Mouse (Mus musculus) Muller cell, postnatal 12 days (primary cell): ENCODE measurements around the gene Ddo.

ENCODE experiments used
- DNase-seq: peaks from one replicate; pipeline ENCODE4 v3.0.0-alpha.2; 2015; ENCODE audit errors: inconsistent ontology term

The Ddo gene

DNA sequence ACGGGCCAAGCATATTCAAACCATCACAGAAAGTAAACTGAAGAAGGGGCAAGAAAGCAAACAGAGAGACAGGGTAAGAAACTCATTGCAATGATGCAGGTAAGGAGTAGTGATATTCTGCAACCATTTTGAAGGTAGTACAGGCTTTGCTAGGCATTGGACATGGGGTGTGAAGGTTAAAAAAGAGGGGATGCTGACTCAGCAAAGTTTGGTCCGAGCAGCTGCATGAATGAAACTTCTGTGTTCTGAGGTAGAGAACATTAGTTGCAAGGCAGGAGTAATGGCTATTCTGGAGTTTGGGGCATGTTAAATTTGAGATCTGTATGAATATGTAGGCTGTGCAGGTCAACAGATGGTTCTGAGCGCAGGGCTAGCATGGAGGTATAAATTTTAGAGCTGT, 35.5 kb downstream of the Ddo start:
- DNase-seq = no peak

- DNase-seq = no peak
Measured at GRCm38 (mm10) chr10:40666943-40667342, 37.1 kb downstream of the Ddo start.

- no peak for DNase-seq
Measured at GRCm38 (mm10) chr10:40668640-40669039, 38.8 kb downstream of the Ddo start.

DNA sequence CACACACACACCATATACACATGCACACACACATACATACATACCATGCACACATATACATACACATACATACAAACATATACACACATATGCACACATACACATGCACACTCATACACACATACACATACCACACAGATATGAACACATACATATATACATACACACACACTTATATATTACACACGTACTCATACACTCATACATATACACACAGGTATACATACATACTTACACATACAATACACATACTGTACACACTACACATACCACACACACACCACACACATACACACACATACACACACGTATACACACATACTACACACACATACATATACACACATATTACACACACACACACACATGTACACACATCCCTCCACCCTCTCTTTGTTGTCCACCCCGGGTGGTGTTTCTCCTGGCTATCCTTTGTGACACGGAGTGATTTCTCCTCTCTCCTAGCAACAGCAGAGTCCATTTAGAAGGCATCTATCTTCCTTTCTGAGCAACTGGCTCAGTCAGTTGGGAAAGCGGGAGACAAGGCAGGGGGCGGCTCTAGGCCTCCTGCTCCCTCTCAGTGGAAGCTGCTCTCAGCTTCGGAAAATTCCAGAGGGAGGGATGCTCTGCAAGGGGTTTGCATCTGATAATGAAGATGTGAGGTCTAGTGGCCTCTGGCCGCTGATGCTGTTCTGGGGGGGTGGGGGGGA, 42.9 kb downstream of the Ddo start:
- DNase-seq = no peak

- DNase-seq = no peak
Measured at GRCm38 (mm10) chr10:40673297-40673665, 43.5 kb downstream of the Ddo start.

GRCm38 (mm10) chr10:40674151-40674550, 44.3 kb downstream of the Ddo start:
- DNase-seq = no peak

- no peak for DNase-seq
Measured at GRCm38 (mm10) chr10:40675921-40676320, 46.1 kb downstream of the Ddo start.

DNA sequence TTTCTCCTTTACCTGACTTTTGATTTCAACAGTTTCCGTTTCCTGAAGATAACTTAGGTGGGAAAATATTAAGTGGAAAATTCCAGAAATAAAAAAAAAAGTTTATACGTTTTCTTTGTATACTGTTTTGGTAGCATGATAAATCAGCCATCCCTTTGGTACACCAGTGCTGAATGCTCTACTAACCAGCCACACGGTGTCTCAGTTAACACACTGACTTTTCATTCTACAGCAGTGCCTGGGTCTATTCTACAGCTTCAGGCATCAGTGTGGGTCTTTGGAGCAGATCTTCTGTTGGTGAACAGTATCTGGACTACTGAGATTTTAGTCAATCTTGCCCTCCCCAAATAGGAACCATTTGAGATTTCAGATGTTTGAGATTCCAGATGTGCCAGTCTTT, 48.7 kb downstream of the Ddo start:
- no peak for DNase-seq

DNA sequence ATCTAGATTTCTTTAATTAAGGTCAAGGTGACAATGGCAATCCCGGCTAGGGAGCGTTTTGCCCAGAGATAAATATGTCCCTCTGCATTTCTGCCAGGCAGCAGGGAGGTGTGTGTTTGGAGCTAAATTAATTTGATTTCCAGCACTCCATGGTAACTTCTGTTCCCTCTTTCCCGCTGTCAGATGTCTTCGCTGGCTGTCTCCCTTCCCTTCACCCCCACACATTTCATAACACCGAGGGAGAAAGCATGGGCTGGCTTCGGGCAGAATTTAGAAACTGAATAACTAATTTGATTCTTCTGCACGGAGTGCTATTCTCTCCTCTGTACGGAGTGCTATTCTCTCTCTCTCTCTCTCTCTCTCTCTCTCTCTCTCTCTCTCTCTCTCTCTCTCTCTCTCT, 52.7 kb downstream of the Ddo start:
- DNase-seq = no peak

- DNase-seq = peak; percentile 59
Measured at GRCm38 (mm10) chr10:40683092-40683867, 53.5 kb downstream of the Ddo start, which contains the start of gene Mettl24. Gene Mettl24 (plus strand): TSS chr10:40683282.

DNA sequence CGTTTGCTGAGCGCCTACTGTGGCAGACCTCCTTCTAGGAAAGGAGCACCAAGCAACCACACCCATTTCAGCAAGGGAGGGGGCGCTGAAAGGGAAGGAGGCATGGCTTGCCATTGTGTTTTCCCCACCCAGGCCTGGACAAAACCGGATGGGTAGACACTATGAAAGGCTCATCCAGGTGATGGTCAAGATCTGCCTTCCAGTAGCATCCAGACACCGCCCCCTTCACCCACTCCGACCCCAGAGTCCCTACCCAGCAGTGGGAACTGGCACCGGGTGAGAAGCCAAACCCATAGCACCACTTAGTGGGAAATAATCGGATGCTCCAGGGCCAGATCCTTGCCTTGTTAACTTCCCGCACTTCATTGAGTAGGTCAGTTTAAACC, 54.0 kb downstream of the Ddo start:
- DNase-seq = no peak

- DNase-seq = no peak
Measured at GRCm38 (mm10) chr10:40684326-40684725, 54.5 kb downstream of the Ddo start.

- DNase-seq = no peak
Measured at GRCm38 (mm10) chr10:40685641-40686040, 55.8 kb downstream of the Ddo start.

- no peak for DNase-seq
Measured at GRCm38 (mm10) chr10:40686976-40687375, 57.2 kb downstream of the Ddo start.

GRCm38 (mm10) chr10:40687407-40687806, 57.6 kb downstream of the Ddo start:
- DNase-seq = no peak

DNA sequence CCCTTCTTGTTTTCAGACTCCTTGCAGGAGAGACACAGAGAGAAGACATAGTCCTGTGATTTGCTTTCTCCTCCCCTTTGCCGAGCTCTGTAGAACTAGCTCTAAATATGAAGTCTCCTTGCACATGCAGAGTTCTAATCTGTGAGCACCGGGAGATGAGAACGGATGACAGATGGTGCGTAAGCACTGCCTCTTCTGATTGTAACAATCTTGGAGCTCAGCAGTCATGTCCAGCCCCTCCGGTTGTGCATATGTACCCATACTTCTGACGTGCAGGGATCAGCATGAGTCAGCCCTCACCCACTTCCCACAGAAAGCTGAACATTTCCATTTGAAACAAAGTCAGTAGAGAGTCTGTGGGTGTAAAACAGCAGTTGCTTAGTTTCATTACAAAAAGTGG, 58.5 kb downstream of the Ddo start:
- DNase-seq = no peak

DNA sequence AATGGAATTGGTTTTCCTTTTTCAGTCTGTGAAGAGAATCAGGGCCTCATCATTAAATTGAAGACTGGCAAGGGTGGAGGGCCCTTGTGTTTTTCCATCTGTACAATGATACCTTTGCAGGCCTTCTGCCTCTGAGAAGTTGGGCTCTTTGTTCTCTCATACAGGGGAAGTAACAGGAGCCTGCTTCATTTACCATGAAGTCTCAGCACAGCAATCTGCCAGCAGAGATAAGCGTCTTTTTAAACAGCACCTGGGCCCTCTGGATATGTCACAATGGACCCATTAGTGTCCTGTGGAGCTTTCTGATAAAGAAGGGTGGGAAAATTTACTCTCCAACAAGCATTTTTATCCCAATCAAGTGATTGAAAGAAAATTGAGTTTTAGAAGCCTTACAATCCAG, 59.1 kb downstream of the Ddo start:
- no peak for DNase-seq

DNA sequence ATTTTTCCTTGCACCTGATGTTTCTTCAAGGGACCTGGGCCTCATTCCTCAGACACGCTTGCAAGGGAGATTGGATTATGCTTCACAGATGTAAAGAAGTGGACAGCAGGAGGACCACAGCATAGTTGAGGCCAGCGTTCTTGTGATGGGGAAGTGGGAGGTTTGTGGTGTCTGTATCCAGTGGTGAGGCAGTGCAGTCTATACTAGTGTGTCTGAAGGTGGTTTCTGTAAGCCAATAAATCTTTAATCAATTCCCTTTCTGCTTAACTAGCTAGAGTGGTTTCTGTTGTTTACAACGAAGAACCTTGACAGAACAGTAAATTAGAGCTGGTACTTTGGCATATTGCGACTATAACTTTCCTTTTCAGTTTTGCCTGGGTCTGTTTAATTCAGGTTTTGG, 68.8 kb downstream of the Ddo start:
- no peak for DNase-seq

GRCm38 (mm10) chr10:40711127-40711526, 81.3 kb downstream of the Ddo start:
- DNase-seq = no peak

DNA sequence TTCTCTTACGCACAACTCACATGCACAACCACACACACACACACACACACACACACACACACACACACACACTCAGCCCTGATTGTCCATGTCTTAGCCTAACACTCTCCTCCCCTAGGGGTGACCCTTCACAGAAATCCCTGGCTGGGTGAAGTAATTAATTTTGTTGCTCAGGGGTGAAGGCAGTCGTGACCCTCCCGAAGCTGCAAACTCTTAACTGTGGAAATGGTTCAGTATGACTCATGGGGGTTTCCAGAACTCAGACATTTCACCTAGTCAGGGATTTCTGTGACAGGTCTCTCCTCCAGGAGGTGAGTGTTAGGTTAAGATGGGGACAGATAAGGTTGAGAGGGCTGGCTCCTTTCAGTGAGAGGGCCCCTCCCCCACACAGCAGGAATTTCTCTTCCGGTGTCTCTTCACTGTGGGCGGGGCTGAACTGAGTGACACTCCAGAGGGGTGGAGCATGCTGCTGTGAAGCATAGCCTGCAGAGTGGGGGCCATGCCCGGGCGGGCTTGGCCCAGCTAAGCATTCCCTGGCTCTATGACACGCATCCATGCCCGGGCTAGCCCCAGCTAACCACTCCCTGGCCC, 83.3 kb downstream of the Ddo start:
- peak; percentile 12 for DNase-seq

DNA sequence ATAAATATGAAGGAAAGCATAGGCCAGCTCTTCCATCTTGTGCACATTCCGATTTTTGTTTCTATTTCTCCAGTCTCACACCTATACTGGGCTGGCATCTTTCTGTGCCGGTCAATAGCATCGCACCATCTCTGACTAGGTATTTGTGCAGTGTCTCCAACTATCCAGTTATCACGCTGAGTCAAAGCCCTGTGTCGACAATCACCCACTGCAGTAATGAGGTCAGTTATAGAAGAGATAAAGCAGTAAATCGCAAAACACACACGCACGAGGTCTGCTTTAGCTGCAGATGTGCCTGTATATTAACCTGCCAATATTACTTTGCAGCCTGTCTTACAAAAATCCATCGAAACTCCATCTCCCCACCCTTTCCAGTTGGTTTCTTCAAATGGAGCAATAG, 84.0 kb downstream of the Ddo start:
- DNase-seq = no peak

- no peak for DNase-seq
Measured at GRCm38 (mm10) chr10:40715151-40715550, 85.3 kb downstream of the Ddo start.

- no peak for DNase-seq
Measured at GRCm38 (mm10) chr10:40716296-40716695, 86.5 kb downstream of the Ddo start.
